Mouse (Mus musculus): ENCODE results near the gene Pigm. TPM values are rescaled to one million over a fixed set of nuclear protein-coding genes. Genes with fewer than 3 reads are reported as not detected.

Pigm gene
- polyA plus RNA-seq, 1 experiment from 2014 or later, result 1.7 TPM

DNA sequence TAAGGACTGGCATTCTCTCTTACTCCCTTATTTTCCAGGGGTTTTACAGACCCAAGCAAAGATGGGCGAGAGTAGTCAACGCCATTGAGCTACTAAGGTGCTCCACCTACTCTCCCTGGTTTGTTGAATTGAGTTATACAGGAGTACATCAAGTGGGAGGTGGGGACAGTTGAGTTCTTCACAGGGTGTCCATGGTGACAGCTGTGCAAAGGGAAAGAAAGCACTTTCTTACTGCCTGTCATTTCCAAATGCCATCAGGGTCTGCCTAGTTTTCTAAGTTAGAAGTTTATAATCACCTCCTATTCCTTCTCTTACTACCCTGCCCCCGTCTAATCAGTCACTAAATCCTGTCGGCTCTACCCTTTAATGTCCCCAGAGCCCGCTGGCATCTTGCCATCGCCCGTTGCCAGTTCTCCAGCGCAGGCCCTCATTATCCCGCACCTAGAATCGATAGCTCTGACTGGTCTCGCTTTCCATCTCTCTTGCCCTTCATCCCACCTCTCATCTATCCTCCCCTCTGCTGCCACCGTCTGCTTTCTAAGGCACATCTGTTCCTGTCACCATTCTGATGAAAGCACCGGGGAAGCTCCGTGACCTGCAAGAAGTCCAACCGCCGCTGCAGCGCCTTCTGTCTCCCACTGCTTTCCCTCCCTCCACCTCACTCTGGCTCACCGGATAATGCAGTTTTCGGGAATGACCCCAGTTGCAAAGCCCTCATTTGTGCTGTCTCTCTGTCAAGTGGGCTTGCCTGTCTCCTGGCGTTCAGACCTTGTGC lies 15.6 kb downstream of the Pigm start:
- H3K4me2 ChIP-seq, result no peak overlapping the region
- H3K9ac ChIP-seq, result no peak overlapping the region
- WGBS (ENCODE audit: insufficient replicate concordance), result 45% methylated on average over 20 of the region's 20 CpGs
- no peak for ATAC-seq (ENCODE audit: insufficient read depth)
- no peaks in the 10 kb centered on the region for H3K4me1 ChIP-seq (replicated peaks)
- H3K36me3 ChIP-seq (replicated peaks), result no peaks in the 10 kb centered on the region
- no peaks in the 10 kb centered on the region for H3K9me3 ChIP-seq (replicated peaks)
- H3K27ac ChIP-seq (replicated peaks), result no peak overlapping the region
- no peak overlapping the region for H3K4me3 ChIP-seq (replicated peaks)
- no peaks in the 10 kb centered on the region for H3K27me3 ChIP-seq

DNA sequence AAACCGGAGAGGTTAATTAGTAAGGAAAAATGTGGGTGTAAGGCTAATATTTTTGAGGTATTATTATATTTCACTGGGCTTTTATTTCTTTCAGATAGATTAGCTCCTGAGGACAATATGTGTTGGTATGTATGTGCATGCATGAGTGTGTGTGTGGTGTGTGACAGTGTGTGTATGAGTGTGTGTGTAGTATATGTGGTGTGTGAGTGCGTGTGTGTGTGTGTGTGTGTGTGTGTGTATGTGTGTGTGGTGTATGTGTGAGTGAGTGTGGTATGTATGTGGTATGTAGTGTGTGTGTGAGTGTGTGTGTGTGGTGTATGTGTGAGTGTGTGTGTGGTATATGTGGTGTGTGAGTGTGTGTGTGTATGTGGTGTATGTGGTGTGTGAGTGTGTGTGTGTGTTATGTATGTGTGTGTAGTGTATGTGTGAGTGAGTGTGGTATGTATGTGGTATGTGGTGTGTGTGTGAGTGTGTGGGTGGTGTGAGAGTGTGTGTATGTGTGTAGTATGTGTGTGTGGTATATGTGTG lies 16.4 kb downstream of the Pigm start:
- Histone ChIP-seq H3K27ac (replicated peaks) (no peak overlapping the region), H3K27me3 (no peaks in the 10 kb centered on the region), H3K4me2 (no peak overlapping the region), H3K4me3 (replicated peaks) (no peak overlapping the region), H3K36me3 (replicated peaks) (no peaks in the 10 kb centered on the region), H3K9ac (no peak overlapping the region), H3K9me3 (replicated peaks) (no peaks in the 10 kb centered on the region), H3K4me1 (replicated peaks) (no peaks in the 10 kb centered on the region)
- 72% methylated on average over 2 of the region's 2 CpGs for WGBS (ENCODE audit: insufficient replicate concordance)
- ATAC-seq (ENCODE audit: insufficient read depth), result no peak

DNA sequence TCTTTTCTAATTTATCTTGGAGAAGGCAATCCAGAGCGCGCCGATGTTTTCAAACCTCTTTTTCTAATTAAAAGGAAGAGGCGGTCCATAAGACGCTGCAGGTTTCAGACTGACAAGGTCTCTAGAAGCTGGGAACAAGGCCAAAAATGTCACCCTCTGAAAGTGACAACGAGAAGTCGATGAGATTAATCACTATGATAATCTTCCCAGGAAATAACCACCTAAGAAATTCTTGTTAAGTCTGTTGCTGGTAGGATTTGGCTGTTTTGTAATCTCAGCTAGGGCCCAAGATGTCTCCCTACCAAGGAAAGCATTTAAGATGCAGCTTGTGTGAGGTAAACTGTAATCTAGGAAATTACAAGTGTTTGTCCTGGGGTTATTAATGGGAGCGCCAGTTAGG lies 17.4 kb downstream of the Pigm start:
- H3K27ac ChIP-seq (replicated peaks), result no peak overlapping the region
- no peaks in the 10 kb centered on the region for H3K4me1 ChIP-seq (replicated peaks)
- no peak overlapping the region for H3K9ac ChIP-seq
- no peak overlapping the region for H3K4me2 ChIP-seq
- 57% methylated on average over 8 of the region's 8 CpGs for WGBS (ENCODE audit: insufficient replicate concordance)
- no peaks in the 10 kb centered on the region for H3K27me3 ChIP-seq
- ATAC-seq (ENCODE audit: insufficient read depth), result no peak
- no peaks in the 10 kb centered on the region for H3K36me3 ChIP-seq (replicated peaks)
- no peaks in the 10 kb centered on the region for H3K9me3 ChIP-seq (replicated peaks)
- H3K4me3 ChIP-seq (replicated peaks), result no peak overlapping the region

DNA sequence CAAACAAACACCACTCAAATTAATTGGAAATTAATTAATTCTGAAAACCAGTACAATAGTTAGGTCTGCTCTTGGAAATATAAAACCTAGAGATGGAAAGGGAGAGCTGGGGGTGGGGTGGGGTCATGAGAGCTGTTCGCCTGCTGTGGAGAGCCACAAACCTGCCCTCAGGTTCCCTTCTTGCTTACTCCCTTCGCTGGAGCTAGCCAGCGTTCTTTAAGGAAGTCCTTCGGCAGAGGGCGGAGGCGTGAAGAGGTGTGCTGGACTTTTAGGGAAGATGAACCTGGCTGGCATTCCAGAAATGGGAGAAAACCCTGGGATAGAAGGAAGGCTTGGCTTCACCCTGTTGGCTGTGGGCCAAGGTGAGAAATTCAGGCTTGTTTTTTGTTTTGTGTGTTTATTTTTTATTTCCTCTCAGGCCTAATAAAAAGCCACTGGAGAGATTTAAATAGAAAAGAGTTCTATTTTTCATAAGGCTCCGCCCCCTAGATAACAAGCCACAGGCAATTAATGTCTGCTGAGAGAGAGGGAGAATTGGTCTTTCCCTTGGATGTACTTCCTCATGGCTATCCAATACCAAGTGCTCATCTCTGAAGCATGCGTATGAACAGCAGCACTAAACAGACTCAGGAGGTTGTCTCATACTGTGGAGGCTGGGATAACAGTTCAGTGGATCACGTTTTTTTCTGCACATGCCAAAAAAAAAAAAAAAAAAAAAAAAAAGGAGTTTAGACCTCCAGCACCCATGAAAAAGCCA lies 20.8 kb downstream of the Pigm start:
- H3K4me1 ChIP-seq (replicated peaks), result no peaks in the 10 kb centered on the region
- H3K4me2 ChIP-seq, result no peak overlapping the region
- H3K9me3 ChIP-seq (replicated peaks), result no peaks in the 10 kb centered on the region
- H3K9ac ChIP-seq, result no peak overlapping the region
- H3K27me3 ChIP-seq, result no peaks in the 10 kb centered on the region
- H3K27ac ChIP-seq (replicated peaks), result no peak overlapping the region
- no peak overlapping the region for H3K4me3 ChIP-seq (replicated peaks)
- ATAC-seq (ENCODE audit: insufficient read depth), result no peak
- no peaks in the 10 kb centered on the region for H3K36me3 ChIP-seq (replicated peaks)
- WGBS (ENCODE audit: insufficient replicate concordance), result 47% methylated on average over 9 of the region's 9 CpGs

- no peak for ATAC-seq (ENCODE audit: insufficient read depth)
- no peak overlapping the region for H3K9ac ChIP-seq
Observed at GRCm38 (mm10) chr1:172406077-172406706, 29.8 kb downstream of the Pigm start.

DNA sequence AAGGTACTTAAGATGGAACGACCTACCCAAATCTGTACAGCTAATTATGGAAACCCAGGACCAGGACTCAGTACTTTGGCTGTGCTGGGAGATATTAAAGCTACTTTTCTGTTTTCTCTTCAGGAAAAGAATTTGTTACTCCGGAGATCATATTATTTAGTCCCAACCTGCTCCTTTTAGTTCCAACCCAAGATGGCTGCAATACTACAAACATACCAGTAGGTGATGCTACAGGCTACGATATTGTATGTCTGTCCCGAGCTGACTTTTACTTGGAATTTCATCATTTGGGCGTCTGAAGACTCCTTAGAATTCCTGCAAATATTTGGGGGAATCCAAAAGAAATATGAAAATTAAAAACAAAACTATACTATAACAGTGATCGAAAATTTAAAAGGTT lies 32.6 kb downstream of the Pigm start:
- no peaks in the 10 kb centered on the region for H3K9me3 ChIP-seq (replicated peaks)
- no peak overlapping the region for H3K4me2 ChIP-seq
- H3K27me3 ChIP-seq, result peaks cover 4% of the 10 kb centered on the region; the same call in 1 of the 2 replicates
- H3K36me3 ChIP-seq (replicated peaks), result no peaks in the 10 kb centered on the region
- no peak for ATAC-seq (ENCODE audit: insufficient read depth)
- no peaks in the 10 kb centered on the region for H3K4me1 ChIP-seq (replicated peaks)
- WGBS (ENCODE audit: insufficient replicate concordance), result 8% methylated on average over 6 of the region's 6 CpGs
- H3K9ac ChIP-seq, result no peak overlapping the region
- no peak overlapping the region for H3K27ac ChIP-seq (replicated peaks)
- no peak overlapping the region for H3K4me3 ChIP-seq (replicated peaks)

More at GRCm38 (mm10) chr1:172406077-172406706, 29.8 kb downstream of the Pigm start:
- no peak overlapping the region for H3K4me2 ChIP-seq
- no peak overlapping the region for H3K4me3 ChIP-seq (replicated peaks)
- H3K27ac ChIP-seq (replicated peaks), result no peak overlapping the region
- no peaks in the 10 kb centered on the region for H3K36me3 ChIP-seq (replicated peaks)
- 43% methylated on average over 16 of the region's 16 CpGs for WGBS (ENCODE audit: insufficient replicate concordance)
- H3K27me3 ChIP-seq, result peaks cover 4% of the 10 kb centered on the region; the same call in 1 of the 2 replicates
- H3K9me3 ChIP-seq (replicated peaks), result no peaks in the 10 kb centered on the region
- H3K4me1 ChIP-seq (replicated peaks), result no peaks in the 10 kb centered on the region

- Histone ChIP-seq H3K27ac (replicated peaks) (no peak overlapping the region), H3K4me1 (replicated peaks) (no peaks in the 10 kb centered on the region), H3K27me3 (peaks cover 4% of the 10 kb centered on the region; the same call in 1 of the 2 replicates), H3K4me2 (no peak overlapping the region), H3K9me3 (replicated peaks) (no peaks in the 10 kb centered on the region), H3K9ac (no peak overlapping the region), H3K36me3 (replicated peaks) (no peaks in the 10 kb centered on the region), H3K4me3 (replicated peaks) (no peak overlapping the region)
- ATAC-seq (ENCODE audit: insufficient read depth), result no peak
- 10% methylated on average over 5 of the region's 5 CpGs for WGBS (ENCODE audit: insufficient replicate concordance)
Observed at GRCm38 (mm10) chr1:172409431-172409830, 33.1 kb downstream of the Pigm start.

GRCm38 (mm10) chr1:172410806-172411205 lies 34.5 kb downstream of the Pigm start:
- Histone ChIP-seq H3K4me3 (replicated peaks) (no peak overlapping the region), H3K4me2 (no peak overlapping the region), H3K27me3 (no peaks in the 10 kb centered on the region; the same call in 1 of the 2 replicates), H3K9me3 (replicated peaks) (no peaks in the 10 kb centered on the region), H3K36me3 (replicated peaks) (no peaks in the 10 kb centered on the region), H3K4me1 (replicated peaks) (no peaks in the 10 kb centered on the region), H3K9ac (no peak overlapping the region), H3K27ac (replicated peaks) (no peak overlapping the region)
- ATAC-seq (ENCODE audit: insufficient read depth), result no peak
- WGBS (ENCODE audit: insufficient replicate concordance), result 2% methylated on average over 4 of the region's 4 CpGs

DNA sequence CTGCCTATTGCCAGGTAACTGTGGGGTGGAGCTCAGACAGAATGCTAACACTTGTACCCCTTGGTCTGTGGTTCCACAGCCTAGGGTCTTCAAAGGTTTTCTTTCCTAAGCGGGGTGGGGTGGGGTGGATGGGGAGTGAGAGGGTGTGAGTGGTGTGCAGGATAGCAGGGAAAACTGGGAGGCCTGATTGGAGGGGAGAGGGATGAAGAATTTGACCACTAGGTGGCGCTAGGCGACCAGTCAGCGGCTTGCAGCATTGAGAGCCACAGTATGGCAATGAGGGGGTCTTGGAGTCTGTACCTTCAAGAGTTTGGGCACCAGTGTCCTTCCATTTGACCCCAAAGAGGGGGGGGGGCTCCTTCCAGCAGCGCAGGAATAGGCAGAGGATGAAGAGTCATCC lies 35.9 kb downstream of the Pigm start:
- Histone ChIP-seq H3K4me2 (no peak overlapping the region), H3K27ac (replicated peaks) (no peak overlapping the region), H3K27me3 (no peaks in the 10 kb centered on the region; the same call in 1 of the 2 replicates), H3K9ac (no peak overlapping the region), H3K4me3 (replicated peaks) (no peak overlapping the region), H3K36me3 (replicated peaks) (no peaks in the 10 kb centered on the region), H3K4me1 (replicated peaks) (no peaks in the 10 kb centered on the region), H3K9me3 (replicated peaks) (no peaks in the 10 kb centered on the region)
- WGBS (ENCODE audit: insufficient replicate concordance), result 3% methylated on average over 5 of the region's 5 CpGs
- no peak for ATAC-seq (ENCODE audit: insufficient read depth)

GRCm38 (mm10) chr1:172413491-172414230 lies 37.3 kb downstream of the Pigm start:
- ATAC-seq (ENCODE audit: insufficient read depth), result no peak
- no peak overlapping the region for H3K4me3 ChIP-seq (replicated peaks)
- no peaks in the 10 kb centered on the region for H3K36me3 ChIP-seq (replicated peaks)
- H3K4me2 ChIP-seq, result no peak overlapping the region
- H3K4me1 ChIP-seq (replicated peaks), result no peaks in the 10 kb centered on the region
- no peaks in the 10 kb centered on the region for H3K27me3 ChIP-seq
- no peaks in the 10 kb centered on the region for H3K9me3 ChIP-seq (replicated peaks)
- no peak overlapping the region for H3K27ac ChIP-seq (replicated peaks)
- no peak overlapping the region for H3K9ac ChIP-seq
- 47% methylated on average over 4 of the region's 4 CpGs for WGBS (ENCODE audit: insufficient replicate concordance)
